Mouse (Mus musculus) MEL-GATA-1-ER (cell line): ENCODE measurements around the gene H2al1b.

Experiments used
- DNase-seq: peaks from one replicate; pipeline ENCODE4 v3.0.0-alpha.2; 2012; ENCODE audit warnings: low read depth; ENCODE audit errors: extremely low read depth

Gene H2al1b

GRCm38 (mm10) chrX:11345762-11346161 lies 43.5 kb downstream of the H2al1b start:
- no peak for DNase-seq

GRCm38 (mm10) chrX:11346756-11347155 lies 44.5 kb downstream of the H2al1b start:
- DNase-seq: no peak
